Mouse (Mus musculus) right cerebral cortex, adult 2 months (tissue): ENCODE results near the gene Tdo2.

ENCODE experiments used
- DNase-seq, 2 experiments: peaks; one replicate each; pipeline ENCODE4 v3.0.0; 2021 to 2022; ENCODE audit warnings: low spot score in 2 of 2

Gene Tdo2

DNA sequence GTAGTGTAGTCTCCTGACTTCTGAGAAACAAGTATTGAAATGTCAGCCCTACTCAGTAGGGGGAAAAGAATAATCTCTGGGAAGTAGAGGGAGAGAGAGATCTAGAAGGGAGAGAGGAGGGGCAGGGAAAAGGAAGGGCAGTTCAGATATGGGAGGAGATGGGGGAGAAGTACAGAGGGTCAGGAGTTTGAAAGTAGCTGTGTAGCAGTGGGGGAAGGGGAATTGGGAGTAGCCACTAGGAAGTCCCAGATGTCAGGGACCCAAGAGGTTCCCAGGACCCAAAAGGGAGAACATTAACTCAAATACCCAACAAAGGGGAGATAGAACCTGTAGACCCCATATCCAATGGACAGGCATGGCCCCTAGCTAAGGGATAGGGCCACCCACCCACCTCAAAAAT, at the start of gene Tdo2:
Gene Tdo2 (minus strand): TSS at position 101 of the 400 bp plus-strand sequence.
- DNase-seq: no peak

DNA sequence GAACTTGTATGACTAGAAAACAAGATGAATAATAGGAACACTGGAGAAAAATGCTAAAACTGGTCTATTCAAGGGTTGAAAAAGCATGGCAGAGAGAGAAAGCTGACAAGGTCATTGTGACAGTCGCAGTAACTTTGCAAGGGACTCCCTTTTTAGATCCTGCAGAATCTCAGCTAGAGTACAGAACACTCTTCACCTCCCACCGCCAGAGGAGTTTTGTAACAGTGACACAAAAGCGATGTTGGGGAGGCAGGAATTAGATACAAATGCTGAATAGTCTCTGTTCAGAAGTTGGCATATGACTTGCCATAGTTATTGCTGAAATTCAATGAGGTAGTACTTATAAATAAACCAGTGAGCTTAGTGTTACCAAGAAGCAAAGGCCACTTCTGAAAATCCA, 47.1 kb upstream of the Tdo2 start:
- DNase-seq: no peak

DNA sequence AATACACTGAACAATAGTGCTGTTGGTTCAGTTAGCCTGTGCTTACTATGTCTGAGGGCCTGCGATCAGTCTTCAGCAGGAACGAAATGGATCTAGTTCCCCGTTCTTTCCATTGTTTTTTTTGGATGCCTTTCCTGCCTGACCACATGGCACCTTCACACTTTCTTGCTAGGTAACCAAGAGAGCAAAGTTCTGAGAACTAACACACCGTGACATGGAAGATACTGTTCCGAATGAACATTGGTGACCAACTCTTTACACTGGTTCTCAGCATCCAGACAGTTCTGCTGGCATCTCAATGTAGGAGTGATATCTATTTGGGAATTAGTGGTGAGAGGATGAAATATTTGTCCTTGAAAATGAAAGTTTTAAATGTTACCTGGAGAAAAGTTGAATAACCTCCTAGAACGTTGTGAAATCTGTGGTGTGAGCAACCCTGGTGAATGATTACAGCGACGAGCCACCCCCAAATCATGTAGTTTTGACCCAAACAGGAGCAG, 46.5 kb upstream of the Tdo2 start:
- DNase-seq: no peak

DNA sequence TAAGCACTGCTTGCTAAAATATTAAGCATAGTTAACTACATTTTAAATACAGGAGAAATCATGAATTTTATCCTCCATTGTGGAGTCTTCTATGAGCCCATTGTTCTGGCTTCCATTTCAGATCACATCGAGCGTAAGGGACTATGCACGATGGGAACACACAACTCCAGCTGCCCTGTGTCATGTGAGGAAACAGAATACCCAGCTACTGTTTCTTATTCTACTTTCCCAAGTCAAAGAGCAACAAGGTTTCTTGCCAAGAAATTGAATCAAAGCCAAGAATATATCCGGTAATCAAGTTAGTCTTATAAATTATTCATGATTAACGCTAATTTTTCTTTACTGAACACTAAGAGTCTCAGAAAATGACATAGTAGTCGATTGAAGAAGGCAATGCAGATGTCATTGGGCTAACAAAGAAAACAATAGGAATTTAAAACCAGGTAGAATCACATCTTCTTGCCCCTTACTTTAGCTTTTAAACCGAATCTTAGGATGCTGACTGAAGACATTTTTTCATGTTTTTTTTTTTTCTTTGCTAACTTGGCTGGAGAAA, 38.2 kb upstream of the Tdo2 start:
- no peak for DNase-seq

DNA sequence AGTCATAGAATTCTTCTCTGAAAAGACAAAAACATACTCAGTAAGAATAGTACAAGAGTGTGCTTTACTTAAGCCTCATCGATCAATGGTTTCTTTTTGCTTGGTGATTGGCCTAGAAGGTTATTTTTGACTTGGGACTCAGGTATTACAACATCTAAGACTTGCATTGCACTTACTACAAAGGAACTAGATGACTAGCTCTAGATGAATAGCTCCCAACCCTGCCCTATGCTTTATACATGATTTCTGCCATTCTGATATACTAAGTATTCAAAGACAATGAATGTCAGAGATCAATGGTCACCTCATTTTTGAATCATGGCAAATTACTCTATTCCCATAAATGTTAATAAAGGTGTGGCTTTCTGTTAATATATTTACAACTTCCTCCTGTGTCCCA, 31.0 kb upstream of the Tdo2 start:
- no peak for DNase-seq

DNA sequence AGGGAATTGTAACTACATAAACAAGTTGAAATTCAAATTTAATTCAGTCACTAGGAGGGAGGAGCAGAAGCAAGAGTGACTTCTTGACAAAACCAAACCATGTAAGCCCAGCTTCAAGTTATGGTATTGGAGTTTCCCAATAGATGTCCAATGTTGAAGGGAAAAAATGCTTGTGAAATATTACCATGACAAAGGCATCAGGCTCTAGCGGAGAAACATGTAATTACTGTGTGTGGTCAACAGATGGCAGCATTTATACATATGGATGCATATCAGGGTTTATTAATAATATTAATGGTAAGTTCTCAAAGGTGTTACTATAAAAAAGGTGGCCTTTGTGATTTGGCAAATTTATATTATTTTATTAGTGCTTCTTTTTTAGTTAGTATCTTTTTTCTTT, 20.0 kb upstream of the Tdo2 start:
- peak; percentile 22 to 59 for DNase-seq

DNA sequence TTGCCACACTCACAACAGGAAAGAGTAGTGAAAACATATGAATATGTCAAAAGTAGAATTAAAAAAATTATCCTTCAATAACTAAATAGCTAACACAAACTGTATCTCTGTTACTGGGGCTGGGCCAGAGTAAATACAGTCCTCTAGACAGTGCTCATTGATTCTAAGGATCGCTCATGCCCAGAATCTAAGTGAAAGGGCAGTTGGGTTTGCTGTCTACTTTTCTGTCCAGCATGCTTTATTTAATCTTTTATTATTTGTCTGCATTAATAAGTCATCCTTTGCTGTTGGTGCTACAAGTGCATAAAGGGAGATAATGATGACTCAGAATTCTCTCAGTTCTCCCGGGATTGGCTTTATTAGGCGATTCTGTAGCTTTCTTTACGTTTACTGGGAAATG, 19.4 kb upstream of the Tdo2 start:
- no peak for DNase-seq

DNA sequence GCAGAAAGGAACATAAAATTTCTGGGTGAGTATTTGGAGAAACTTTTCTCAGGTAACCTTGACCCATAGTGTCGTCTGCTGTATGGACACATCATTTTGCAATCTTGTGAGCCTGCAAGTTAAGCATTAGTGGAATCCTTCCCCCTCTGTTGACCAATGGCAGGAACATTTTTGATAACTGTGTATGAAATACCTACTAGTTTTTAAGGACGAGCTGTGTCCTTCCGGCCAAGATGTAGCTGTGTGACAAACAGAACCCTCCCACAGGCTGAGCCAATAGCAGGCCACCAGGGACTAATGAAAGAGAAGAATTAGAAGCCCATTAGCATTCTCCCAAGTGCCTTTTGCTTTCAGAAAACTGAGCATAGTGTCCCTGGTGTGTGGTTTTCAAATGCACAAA, 14.5 kb upstream of the Tdo2 start:
- DNase-seq: no peak

DNA sequence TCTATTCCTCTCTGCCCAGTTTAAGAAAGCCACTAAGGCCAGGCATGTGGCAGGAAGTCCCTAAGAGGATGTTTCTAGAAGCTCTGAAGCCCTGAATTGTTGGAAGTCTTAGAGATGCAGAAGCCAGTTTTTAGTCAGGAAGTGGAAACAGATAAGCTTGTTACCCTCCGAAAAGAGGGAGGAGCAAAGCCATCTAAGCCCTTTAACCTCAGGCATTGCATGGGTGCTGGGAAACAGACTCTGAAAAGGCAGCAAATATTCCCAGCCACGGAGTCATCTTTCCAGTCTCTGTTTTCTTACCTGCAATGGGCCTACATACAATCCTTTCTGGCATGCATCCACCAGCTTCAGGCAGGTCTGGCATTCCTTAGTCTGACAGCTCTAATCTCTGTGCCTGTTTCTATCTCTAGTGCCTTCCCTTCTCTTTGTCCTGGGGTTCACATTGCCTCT, 13.7 kb upstream of the Tdo2 start:
- DNase-seq: no peak

DNA sequence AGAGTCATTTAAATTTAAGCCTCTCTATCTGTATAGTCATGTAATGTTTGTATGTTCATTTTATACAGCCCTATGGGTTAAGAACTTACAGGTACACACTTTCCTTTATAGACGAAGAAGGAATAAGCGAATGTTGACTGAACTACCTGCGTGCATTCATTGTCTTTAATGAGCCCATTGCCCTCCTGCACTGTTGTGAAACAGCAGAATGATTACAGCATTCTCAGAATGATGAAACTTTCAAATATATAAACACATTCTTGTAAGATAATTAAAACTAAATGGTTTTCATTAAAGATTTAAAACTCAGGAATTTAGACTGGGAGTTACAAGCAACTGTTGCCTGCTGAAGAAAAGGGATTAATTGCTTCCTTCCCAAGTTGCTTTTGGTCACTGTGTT, 11.6 kb upstream of the Tdo2 start:
- no peak for DNase-seq

DNA sequence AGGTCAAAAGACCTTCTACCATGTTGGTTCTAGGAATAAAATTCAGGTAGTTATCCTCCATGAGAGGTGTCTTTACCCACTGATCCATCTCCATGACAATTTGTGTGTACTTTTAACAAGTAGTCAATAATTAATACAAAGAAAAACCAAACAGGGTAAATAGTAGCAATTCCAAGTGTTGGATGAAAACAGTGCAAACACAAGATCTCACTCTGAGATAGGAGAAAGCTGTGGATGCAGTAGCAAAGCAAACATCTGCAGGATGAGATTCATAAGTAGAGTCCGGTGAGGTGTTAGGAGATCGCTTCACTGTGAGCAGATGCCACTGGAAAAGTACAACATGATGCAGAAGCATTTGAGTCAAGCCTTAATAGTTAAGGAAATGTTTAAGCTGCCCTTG, 10.1 kb upstream of the Tdo2 start:
- DNase-seq: no peak

DNA sequence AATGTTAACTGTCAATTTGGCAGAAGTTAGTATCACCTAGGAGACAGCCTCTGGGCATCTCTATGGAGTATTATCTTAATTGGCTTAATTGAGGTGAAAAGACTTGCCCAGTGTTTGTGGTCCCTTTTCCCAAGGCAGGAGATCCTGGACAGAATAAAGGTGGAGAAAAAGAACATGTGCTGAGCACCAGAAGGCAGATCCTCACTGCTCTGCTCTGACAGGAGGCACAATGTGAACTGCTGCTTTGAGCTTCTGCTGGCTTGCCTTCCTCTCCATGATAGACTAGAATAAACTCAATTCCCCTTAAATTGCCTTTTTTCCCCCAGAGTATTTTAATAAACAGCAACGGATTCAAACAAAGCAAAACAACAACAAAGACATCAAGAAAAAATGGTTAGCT, 9.1 kb upstream of the Tdo2 start:
- no peak for DNase-seq

DNA sequence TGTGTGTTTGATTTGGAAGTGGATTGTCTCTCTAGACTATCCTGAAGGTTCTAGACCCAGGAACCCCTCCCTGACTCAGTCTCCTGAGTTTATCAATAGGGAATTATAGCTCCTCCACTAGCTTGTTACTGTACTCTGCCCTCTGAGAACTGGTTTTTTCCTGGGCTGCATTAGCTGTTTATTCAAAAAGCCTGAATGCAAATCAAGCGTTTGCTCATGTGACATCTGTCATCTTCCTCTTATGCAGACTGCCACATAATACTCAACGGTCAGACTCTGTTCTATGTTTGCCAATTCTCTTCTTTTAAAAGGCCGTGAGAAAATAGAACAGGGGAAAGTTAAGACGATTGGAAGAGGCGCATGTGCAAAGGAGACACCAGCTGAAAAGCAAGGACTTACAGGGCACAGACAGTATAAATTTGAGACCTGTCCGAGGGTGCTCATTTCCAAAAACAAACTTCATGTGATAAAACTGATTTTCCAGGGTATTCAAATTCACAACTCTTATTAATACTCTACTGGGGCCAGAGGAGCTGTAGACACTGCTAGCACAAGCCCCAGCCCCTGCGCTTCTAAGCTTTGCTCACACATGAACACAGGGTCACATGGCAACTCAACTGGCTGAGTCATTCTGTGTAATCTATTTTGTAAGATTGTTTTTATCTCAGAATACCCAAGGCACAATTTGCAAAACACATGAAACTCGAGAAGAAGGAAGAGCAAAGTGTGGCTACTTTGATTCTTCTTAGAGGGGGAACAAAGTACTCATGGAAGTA, 7.3 kb upstream of the Tdo2 start:
- no peak for DNase-seq

DNA sequence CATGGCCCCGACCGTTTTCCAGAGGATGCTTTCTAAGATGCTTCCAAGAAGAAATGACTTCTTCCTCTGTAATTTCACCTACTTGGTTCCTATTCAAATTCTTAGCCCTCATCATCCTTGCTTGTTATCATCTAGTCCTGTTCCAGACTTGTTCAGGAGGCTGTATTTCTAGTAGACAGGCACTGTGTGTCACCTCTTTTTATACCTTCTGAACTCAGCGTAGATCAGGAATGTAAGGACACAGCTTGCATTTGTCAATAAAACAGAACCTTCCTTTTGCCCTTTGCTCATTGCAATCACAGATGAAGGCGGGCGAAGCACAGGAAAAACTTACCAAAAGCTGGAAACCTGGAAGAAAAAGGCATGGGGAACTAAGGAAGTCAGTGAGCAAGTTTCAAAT, 6.0 kb upstream of the Tdo2 start, which contains the start of gene Asic5:
Gene Asic5 (plus strand): TSS at position 301 of the 400 bp plus-strand sequence.
- no peak for DNase-seq

DNA sequence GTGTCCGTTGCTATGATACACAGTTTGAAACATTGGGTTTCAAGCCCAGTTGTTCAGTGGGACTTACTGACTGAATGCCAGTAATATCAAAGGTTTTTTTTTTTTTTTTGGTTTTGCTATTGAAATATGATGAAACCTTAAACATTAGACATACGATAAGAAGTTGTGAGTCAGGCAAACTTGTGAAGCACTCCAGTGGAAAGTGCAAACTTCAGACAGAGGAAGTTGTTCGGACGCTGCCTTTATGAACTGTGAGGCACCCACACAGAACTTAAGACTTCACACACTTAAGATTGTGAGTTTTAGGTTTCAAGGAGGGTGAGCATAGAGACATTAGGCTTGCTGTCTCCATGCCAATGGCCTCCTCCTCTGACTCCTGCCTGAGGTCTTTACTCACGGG, 5.6 kb upstream of the Tdo2 start:
- DNase-seq: no peak

DNA sequence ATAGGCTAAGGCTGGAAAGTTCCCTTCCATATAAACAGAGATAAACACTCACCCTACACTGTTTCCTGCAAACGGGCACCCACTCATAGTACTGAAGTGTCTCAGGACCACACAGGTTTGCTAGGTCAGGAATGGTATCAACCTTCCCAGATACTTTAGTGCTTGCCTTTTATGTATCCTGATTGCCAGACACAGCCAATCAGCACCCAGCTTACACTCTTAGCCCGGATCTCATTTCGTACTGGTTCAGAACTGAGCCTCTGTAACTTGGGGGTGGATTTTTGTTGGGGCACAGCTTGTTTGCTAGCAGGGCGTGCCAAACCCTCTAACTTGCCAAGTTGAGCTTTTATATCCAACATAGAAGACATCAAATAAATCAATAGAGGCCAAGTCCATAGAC, 395 bp downstream of the Tdo2 start:
- DNase-seq: no peak

DNA sequence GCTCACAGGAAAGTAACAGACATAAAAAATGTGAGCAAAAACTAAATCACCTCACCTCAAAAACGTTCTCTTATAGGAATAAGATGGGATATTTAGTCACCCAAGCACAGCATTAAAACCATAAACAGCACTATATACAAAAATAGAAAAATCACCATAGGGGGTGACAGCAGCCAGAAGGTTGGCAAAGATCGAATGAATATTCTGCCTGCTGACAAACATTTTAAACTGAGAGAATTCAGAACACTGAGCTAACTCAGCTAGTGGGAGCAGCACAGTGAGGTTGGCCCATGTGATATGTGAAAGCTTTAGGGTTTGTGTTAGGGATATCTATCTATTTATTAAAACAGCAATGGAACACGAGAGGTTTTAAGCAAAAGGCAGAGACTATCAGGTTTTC, 11.4 kb downstream of the Tdo2 start:
- DNase-seq: no peak

DNA sequence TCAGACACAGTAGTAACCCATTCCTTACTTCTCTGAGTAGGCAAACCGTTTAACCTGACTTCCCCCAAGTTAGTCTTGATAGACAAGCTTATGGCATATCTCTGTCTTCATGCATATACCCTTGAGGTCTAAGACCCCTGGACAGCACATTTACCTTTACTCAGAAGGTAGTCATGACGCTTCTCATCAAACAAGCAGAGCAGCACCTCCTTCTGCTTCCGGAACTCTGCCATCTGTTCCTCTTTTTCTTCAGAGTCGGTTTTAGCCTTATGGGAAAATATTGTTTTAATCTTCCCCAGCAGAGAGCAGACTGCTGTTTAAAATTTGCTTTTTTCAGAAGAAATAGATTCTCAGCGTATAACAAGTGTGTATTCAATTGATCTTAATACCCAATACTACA, 12.2 kb downstream of the Tdo2 start:
- DNase-seq: peak in 1 of 2 experiments; percentile 22

DNA sequence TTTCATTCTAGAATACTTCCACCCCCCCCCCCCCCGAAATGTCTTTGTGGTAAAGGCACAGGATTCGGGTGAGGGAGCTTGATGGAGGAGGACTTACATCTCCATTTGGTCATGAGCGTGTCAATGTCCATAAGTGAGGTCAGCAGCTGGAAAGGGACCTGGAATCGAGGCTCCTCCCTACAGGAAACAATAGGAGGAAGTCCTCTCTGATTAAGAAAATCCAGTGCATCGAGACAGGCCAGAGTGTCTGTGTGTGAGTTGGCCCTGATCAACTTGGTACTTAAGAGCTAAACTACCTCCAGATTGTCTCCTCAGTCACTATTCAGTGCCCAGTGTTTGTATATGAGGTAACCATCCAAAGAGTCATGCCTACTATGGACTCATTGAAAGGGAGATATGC, 14.7 kb downstream of the Tdo2 start:
- DNase-seq: no peak

DNA sequence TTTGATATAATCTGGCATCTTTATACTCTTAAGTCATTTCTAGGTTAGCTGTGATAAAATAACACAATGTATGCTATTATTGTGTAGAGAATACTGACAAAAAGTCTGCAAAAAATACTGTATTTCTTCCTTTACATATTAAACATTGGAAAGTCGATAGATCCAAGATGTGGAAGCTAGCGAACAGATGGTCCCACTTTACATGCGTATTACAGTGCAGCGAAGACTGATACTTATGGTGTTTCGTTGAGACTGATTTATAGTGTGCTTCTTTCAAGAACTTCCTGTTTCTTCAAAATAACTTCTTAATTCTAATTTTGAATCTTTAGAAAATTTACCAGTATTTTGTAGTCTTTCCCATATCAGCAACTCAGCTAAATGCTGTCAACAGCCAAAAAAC, 18.5 kb downstream of the Tdo2 start:
- no peak for DNase-seq

DNA sequence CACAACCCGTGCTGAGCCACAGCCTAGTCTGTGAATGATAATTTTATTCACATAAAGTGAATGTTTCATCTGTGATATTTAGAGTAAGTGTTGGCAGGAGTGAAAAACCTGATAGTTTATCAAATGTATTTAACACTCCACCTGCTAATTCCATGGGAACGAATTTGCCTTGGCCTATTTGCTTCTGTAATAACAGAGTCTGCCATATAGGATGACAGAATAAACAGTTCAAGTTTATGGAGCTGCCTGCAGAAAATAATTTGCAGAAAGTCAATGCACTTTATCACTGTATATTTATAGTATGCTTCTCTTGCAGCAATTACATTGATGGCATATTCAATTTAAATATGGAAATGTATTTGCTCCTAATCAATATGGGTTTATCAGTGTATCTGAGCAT, 24.2 kb downstream of the Tdo2 start:
- DNase-seq: no peak

DNA sequence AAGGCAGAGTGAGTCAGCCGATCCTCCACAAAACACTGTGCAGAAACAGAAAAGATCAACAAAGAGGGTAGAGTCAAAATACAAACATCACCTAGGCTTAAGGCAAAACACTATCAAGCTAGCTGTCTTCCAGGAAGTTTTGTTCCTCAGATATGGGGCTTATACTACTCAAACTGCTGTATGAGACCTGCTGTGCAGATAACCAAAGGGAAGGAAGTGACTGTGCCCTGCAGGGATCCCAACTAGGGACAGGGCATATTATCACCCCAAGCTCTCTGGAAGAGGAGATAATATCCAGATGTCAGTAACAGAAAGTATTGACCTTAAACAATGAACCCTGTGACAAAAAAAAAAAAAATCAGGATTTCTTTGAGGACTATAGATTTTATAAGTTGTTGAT, 27.0 kb downstream of the Tdo2 start:
- no peak for DNase-seq

DNA sequence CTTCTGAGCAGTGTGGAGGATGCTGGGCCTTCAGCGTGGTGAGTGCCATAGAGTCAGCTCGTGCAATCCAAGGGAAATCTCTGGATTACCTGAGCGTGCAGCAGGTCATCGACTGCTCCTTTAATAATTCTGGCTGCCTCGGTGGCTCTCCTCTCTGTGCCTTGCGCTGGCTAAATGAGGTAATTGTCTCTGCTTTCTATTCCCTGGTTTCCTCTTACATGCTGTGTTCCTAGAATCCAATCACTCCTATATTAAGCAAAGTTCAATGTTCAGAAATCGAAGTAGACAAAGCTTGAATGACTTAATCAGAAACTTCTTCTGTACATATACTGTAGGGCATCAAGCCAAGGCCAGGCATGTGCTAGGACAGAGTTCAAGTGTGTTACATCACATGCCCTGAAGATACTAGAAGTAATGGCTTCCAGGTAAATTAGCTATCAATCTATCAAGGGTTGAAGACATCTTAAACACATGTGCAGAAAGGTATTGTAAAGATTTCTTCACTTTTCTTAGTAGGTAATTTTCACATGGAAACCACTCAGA, 31.1 kb downstream of the Tdo2 start:
- no peak for DNase-seq
